Mouse (Mus musculus): ENCODE data around the gene Klhl23. TPM values are rescaled to one million over a fixed set of nuclear protein-coding genes. Genes with fewer than 3 reads are reported as not detected.
A peak's percentile ranks its signal among the peaks of the same experiment; 100 is the strongest.

The Klhl23 gene
- polyA plus RNA-seq, 1 experiment from 2014 or later = 120 TPM

- ATAC-seq (ENCODE audit: low read depth) = peak; percentile 31; the same call in 1 of the 2 replicates
- H3K4me3 ChIP-seq (ENCODE audit: low read depth, low read length) = no peak overlapping the region
- 18% methylated on average over 6 of the region's 6 CpGs for WGBS
- H3K9ac ChIP-seq (replicated peaks; ENCODE audit: low read depth, low read length) = no peak overlapping the region
- H3K36me3 ChIP-seq (ENCODE audit: control insufficient read depth, insufficient read depth, low read length) = peaks cover 4% of the 10 kb centered on the region; the same call in 1 of the 2 replicates
- no peaks in the 10 kb centered on the region for H3K9me3 ChIP-seq (ENCODE audit: control insufficient read depth, low read length)
- H3K27me3 ChIP-seq (ENCODE audit: control insufficient read depth, insufficient read depth, low read length) = no peaks in the 10 kb centered on the region
- no peak overlapping the region for H3K4me2 ChIP-seq (ENCODE audit: low read depth, low read length)
- H3K27ac ChIP-seq (ENCODE audit: low read depth, low read length) = no peak overlapping the region
- H3K4me1 ChIP-seq (ENCODE audit: control insufficient read depth, insufficient read depth, low read length) = no peaks in the 10 kb centered on the region
These were observed 18.5 kb downstream of the Klhl23 start for GRCm38 (mm10) chr2:69840261-69840660.

- WGBS = 74% methylated on average over 6 of the region's 6 CpGs
- Histone ChIP-seq H3K27ac (ENCODE audit: low read depth, low read length) (no peak overlapping the region), H3K27me3 (ENCODE audit: control insufficient read depth, insufficient read depth, low read length) (no peaks in the 10 kb centered on the region), H3K4me1 (ENCODE audit: control insufficient read depth, insufficient read depth, low read length) (no peaks in the 10 kb centered on the region), H3K36me3 (ENCODE audit: control insufficient read depth, insufficient read depth, low read length) (no peaks in the 10 kb centered on the region), H3K4me2 (ENCODE audit: low read depth, low read length) (no peak overlapping the region), H3K9ac (replicated peaks; ENCODE audit: low read depth, low read length) (no peak overlapping the region), H3K9me3 (ENCODE audit: control insufficient read depth, low read length) (no peaks in the 10 kb centered on the region), H3K4me3 (ENCODE audit: low read depth, low read length) (no peak overlapping the region)
- ATAC-seq (ENCODE audit: low read depth) = no peak
These were observed 27.5 kb downstream of the Klhl23 start for GRCm38 (mm10) chr2:69849215-69849614.

- 71% methylated on average over 2 of the region's 2 CpGs for WGBS
- Histone ChIP-seq H3K36me3 (ENCODE audit: control insufficient read depth, insufficient read depth, low read length) (no peaks in the 10 kb centered on the region), H3K4me2 (ENCODE audit: low read depth, low read length) (no peak overlapping the region), H3K9ac (replicated peaks; ENCODE audit: low read depth, low read length) (no peak overlapping the region), H3K9me3 (ENCODE audit: control insufficient read depth, low read length) (no peaks in the 10 kb centered on the region), H3K27ac (ENCODE audit: low read depth, low read length) (no peak overlapping the region), H3K4me1 (ENCODE audit: control insufficient read depth, insufficient read depth, low read length) (no peaks in the 10 kb centered on the region), H3K4me3 (ENCODE audit: low read depth, low read length) (no peak overlapping the region), H3K27me3 (ENCODE audit: control insufficient read depth, insufficient read depth, low read length) (no peaks in the 10 kb centered on the region)
- ATAC-seq (ENCODE audit: low read depth) = no peak
These were observed 29.8 kb downstream of the Klhl23 start for GRCm38 (mm10) chr2:69851427-69852058.

GRCm38 (mm10) chr2:69856392-69856791, 34.6 kb downstream of the Klhl23 start:
- Histone ChIP-seq H3K27ac (ENCODE audit: low read depth, low read length) (no peak overlapping the region), H3K27me3 (ENCODE audit: control insufficient read depth, insufficient read depth, low read length) (no peaks in the 10 kb centered on the region), H3K9me3 (ENCODE audit: control insufficient read depth, low read length) (no peaks in the 10 kb centered on the region), H3K4me2 (ENCODE audit: low read depth, low read length) (no peak overlapping the region), H3K9ac (replicated peaks; ENCODE audit: low read depth, low read length) (no peak overlapping the region), H3K36me3 (ENCODE audit: control insufficient read depth, insufficient read depth, low read length) (no peaks in the 10 kb centered on the region), H3K4me3 (ENCODE audit: low read depth, low read length) (no peak overlapping the region), H3K4me1 (ENCODE audit: control insufficient read depth, insufficient read depth, low read length) (no peaks in the 10 kb centered on the region)
- 80% methylated on average over 8 of the region's 8 CpGs for WGBS
- ATAC-seq (ENCODE audit: low read depth) = no peak

- Histone ChIP-seq H3K27me3 (ENCODE audit: control insufficient read depth, insufficient read depth, low read length) (no peaks in the 10 kb centered on the region), H3K4me1 (ENCODE audit: control insufficient read depth, insufficient read depth, low read length) (peaks cover 7% of the 10 kb centered on the region; the same call in 1 of the 2 replicates), H3K9me3 (ENCODE audit: control insufficient read depth, low read length) (no peaks in the 10 kb centered on the region), H3K4me2 (ENCODE audit: low read depth, low read length) (no peak overlapping the region), H3K36me3 (ENCODE audit: control insufficient read depth, insufficient read depth, low read length) (no peaks in the 10 kb centered on the region), H3K4me3 (ENCODE audit: low read depth, low read length) (no peak overlapping the region), H3K9ac (replicated peaks; ENCODE audit: low read depth, low read length) (no peak overlapping the region), H3K27ac (ENCODE audit: low read depth, low read length) (no peak overlapping the region)
- no peak for ATAC-seq (ENCODE audit: low read depth)
- WGBS = 96% methylated on average over 1 of the region's 1 CpGs
These were observed 36.1 kb downstream of the Klhl23 start for GRCm38 (mm10) chr2:69857882-69858281.

GRCm38 (mm10) chr2:69860972-69861452, 39.3 kb downstream of the Klhl23 start:
- Histone ChIP-seq H3K9me3 (ENCODE audit: control insufficient read depth, low read length) (no peaks in the 10 kb centered on the region), H3K4me2 (ENCODE audit: low read depth, low read length) (peak overlapping the region; percentile 60), H3K27ac (ENCODE audit: low read depth, low read length) (peak overlapping the region; percentile 84), H3K4me3 (ENCODE audit: low read depth, low read length) (peak overlapping the region; percentile 100), H3K27me3 (ENCODE audit: control insufficient read depth, insufficient read depth, low read length) (no peaks in the 10 kb centered on the region), H3K36me3 (ENCODE audit: control insufficient read depth, insufficient read depth, low read length) (no peaks in the 10 kb centered on the region), H3K9ac (replicated peaks; ENCODE audit: low read depth, low read length) (peak overlapping the region; percentile 98), H3K4me1 (ENCODE audit: control insufficient read depth, insufficient read depth, low read length) (peaks cover 14% of the 10 kb centered on the region; the same call in 1 of the 2 replicates)
- ATAC-seq (ENCODE audit: low read depth) = peak; percentile 50
- 14% methylated on average over 12 of the region's 13 CpGs for WGBS

- peaks cover 14% of the 10 kb centered on the region; the same call in 1 of the 2 replicates for H3K4me1 ChIP-seq (ENCODE audit: control insufficient read depth, insufficient read depth, low read length)
- ATAC-seq (ENCODE audit: low read depth) = peak; percentile 96
- H3K4me3 ChIP-seq (ENCODE audit: low read depth, low read length) = peak within 1 kb of the TSS; percentile 100
- peak within 1 kb of the TSS; percentile 98 for H3K9ac ChIP-seq (replicated peaks; ENCODE audit: low read depth, low read length)
- peaks cover 3% of the 10 kb centered on the region; the same call in 1 of the 2 replicates for H3K36me3 ChIP-seq (ENCODE audit: control insufficient read depth, insufficient read depth, low read length)
- H3K27ac ChIP-seq (ENCODE audit: low read depth, low read length) = peak within 1 kb of the TSS; percentile 84
- no peaks in the 10 kb centered on the region for H3K27me3 ChIP-seq (ENCODE audit: control insufficient read depth, insufficient read depth, low read length)
- H3K4me2 ChIP-seq (ENCODE audit: low read depth, low read length) = peak within 1 kb of the TSS; percentile 89
- WGBS = under 1% methylated on average over 66 of the region's 66 CpGs
- no peaks in the 10 kb centered on the region for H3K9me3 ChIP-seq (ENCODE audit: control insufficient read depth, low read length)
These were observed 39.8 kb downstream of the Klhl23 start, which contains the start of gene Ssb for GRCm38 (mm10) chr2:69861485-69862091. TSS of gene Ssb (plus strand) at chr2:69861562.

GRCm38 (mm10) chr2:69862117-69862657, 40.4 kb downstream of the Klhl23 start:
- H3K4me2 ChIP-seq (ENCODE audit: low read depth, low read length) = peak overlapping the region; percentile 89
- peak overlapping the region; percentile 84; the same call in 1 of the 2 replicates for H3K27ac ChIP-seq (ENCODE audit: low read depth, low read length)
- peak overlapping the region; percentile 98 for H3K9ac ChIP-seq (replicated peaks; ENCODE audit: low read depth, low read length)
- ATAC-seq (ENCODE audit: low read depth) = peak; percentile 13; the same call in 1 of the 2 replicates
- H3K36me3 ChIP-seq (ENCODE audit: control insufficient read depth, insufficient read depth, low read length) = peaks cover 8% of the 10 kb centered on the region; the same call in 1 of the 2 replicates
- H3K4me1 ChIP-seq (ENCODE audit: control insufficient read depth, insufficient read depth, low read length) = peaks cover 14% of the 10 kb centered on the region; the same call in 1 of the 2 replicates
- H3K4me3 ChIP-seq (ENCODE audit: low read depth, low read length) = peak overlapping the region; percentile 100
- no peaks in the 10 kb centered on the region for H3K9me3 ChIP-seq (ENCODE audit: control insufficient read depth, low read length)
- no peaks in the 10 kb centered on the region for H3K27me3 ChIP-seq (ENCODE audit: control insufficient read depth, insufficient read depth, low read length)
- 4% methylated on average over 13 of the region's 13 CpGs for WGBS

- 0 out of 2 replicates have a peak, but pooled peaks cover 4% of the 10 kb centered on the region for H3K4me1 ChIP-seq (ENCODE audit: control insufficient read depth, insufficient read depth, low read length)
These were observed 62.2 kb downstream of the Klhl23 start for GRCm38 (mm10) chr2:69883990-69884391.

More at GRCm38 (mm10) chr2:69883990-69884391, 62.2 kb downstream of the Klhl23 start:
- Histone ChIP-seq H3K27ac (ENCODE audit: low read depth, low read length) (no peak overlapping the region), H3K9me3 (ENCODE audit: control insufficient read depth, low read length) (no peaks in the 10 kb centered on the region), H3K36me3 (ENCODE audit: control insufficient read depth, insufficient read depth, low read length) (no peaks in the 10 kb centered on the region), H3K4me3 (ENCODE audit: low read depth, low read length) (no peak overlapping the region), H3K4me2 (ENCODE audit: low read depth, low read length) (no peak overlapping the region), H3K9ac (replicated peaks; ENCODE audit: low read depth, low read length) (no peak overlapping the region), H3K27me3 (ENCODE audit: control insufficient read depth, insufficient read depth, low read length) (no peaks in the 10 kb centered on the region)
- no peak for ATAC-seq (ENCODE audit: low read depth)
- WGBS = 69% methylated on average over 2 of the region's 2 CpGs

Measured in neural tube, embryonic 14.5 days (tissue).